Mouse (Mus musculus) liver, embryonic 14 days (tissue): ENCODE data around the gene Cnot6. TPM values are rescaled to one million over a fixed set of nuclear protein-coding genes. Genes with fewer than 3 reads are reported as not detected.

Source experiments
- polyA plus RNA-seq: library from polyadenylated mRNA; depleted of rRNA; stranded (reverse); fragments of >200 nt; gene quantifications from 2 replicates; pipeline ENCODE4 v1.2.3, GENCODE M21; 2012; rRNA removed

The Cnot6 gene
- 21.8 and 26.6 TPM in 2 replicates for polyA plus RNA-seq

DNA sequence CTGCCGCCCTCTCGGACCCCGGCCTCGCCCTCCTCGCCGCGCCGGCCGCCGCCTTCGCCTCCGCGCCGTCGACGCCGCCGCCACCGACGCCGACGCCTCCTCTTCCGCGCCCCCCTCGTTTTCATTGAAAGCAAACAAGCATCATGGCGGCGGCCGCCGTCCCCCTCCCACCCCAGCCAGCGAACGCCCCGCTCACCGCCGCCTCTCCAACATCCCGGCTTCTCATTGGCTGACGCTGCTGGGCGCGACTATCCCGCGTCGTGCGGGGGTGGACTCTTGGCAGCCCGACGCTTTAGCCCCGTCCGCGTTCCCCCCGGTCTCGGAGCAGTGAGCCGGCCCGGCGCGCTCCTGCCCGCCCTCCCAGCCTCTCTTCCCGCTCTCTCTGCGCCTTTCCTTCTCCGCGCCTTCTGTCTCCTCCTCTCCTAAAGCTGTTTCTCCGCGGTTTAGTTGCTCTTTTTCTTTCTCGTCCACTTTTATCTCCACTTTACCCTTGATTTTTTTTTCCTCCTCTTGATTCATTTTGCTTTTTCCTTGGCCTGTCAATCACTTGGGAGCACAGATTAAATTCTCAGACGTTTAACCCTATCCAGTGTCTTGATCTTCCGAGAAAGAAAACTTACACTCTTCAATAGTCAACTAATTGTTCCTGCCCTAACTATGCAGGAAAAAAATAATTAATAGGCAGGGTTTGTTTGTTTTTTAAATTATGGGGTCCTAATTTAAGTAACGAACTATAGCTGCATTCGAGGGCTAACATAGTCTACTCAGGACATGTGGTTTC, at the start of gene Cnot6:
Gene Cnot6, minus strand, starts transcription at position 169 of the 781 bp plus-strand sequence.

DNA sequence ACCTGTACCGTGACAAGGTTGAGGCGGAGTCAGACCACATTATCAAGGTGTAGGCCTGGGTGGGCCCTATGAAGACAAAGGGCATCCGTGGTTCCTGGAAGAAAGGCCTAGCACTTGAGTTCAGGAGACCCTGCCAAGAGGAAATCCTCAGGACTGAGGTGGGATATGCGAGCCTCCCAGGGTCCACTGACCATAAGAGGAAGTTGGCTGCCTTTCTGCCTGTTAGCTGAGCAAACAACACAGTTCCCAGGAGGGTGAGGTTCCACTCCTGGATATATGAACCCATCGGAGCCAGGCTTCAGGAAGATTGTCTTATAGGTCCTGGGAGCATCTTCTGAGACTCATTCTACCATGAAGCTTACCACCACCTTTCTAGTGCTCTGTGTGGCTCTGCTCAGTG, 49.2 kb downstream of the Cnot6 start, which contains the start of gene Scgb3a1:
Gene Scgb3a1, plus strand, starts transcription at position 301 of the 400 bp plus-strand sequence.

Other genes starting within 250 kb of the Cnot6 start
- gene Olfr1386, start 247.7 kb downstream of the Cnot6 start, polyA plus RNA-seq: not detected in 2 replicates
- not detected in 2 replicates for gene Olfr1385, start 223.7 kb downstream of the Cnot6 start, polyA plus RNA-seq
- not detected in 2 replicates for gene Olfr1384, start 206.0 kb downstream of the Cnot6 start, polyA plus RNA-seq
- not detected in 2 replicates for gene Olfr1383, start 193.1 kb downstream of the Cnot6 start, polyA plus RNA-seq
- not detected in 2 replicates for gene Olfr1382, start 184.5 kb downstream of the Cnot6 start, polyA plus RNA-seq
- not detected in 2 replicates for gene Olfr1381, start 169.3 kb downstream of the Cnot6 start, polyA plus RNA-seq
- gene Olfr1380, start 155.8 kb downstream of the Cnot6 start, polyA plus RNA-seq: not detected in 2 replicates
- gene Flt4, start 103.5 kb downstream of the Cnot6 start, polyA plus RNA-seq: 1.8 and 2.0 TPM in 2 replicates
- gene Scgb3a1, start 49.1 kb downstream of the Cnot6 start, polyA plus RNA-seq: 0.18 TPM in 1 of 2 replicates, not detected in the other
- 0.46 and 0.50 TPM in 2 replicates for gene Gfpt2, start 81.5 kb upstream of the Cnot6 start, polyA plus RNA-seq
- gene Mapk9, start 134.0 kb upstream of the Cnot6 start, polyA plus RNA-seq: 11.6 and 14.8 TPM in 2 replicates
- gene Rasgef1c, start 189.1 kb upstream of the Cnot6 start, polyA plus RNA-seq: not detected in 2 replicates